Mouse (Mus musculus) activated CD4-positive, CD25-positive, alpha-beta regulatory T cell, adult 9 weeks (primary cell): ENCODE data around the gene Gm10638. TPM values are rescaled to one million over a fixed set of nuclear protein-coding genes. Genes with fewer than 3 reads are reported as not detected.

ENCODE experiments used
- polyA plus RNA-seq: library from polyadenylated mRNA; unstranded; fragments of 100-300 nt; shearing (Covaris generic); gene quantifications from one replicate; pipeline ENCODE4 v1.2.1, GENCODE M21; 2017

The Gm10638 gene
- polyA plus RNA-seq = not detected

GRCm38 (mm10) chr8:86745221-86745934 is at the start of gene Gm10638, which contains the start of gene Siah1a:
Gm10638 (plus strand) TSS chr8:86745699.
Siah1a (minus strand) TSS chr8:86745934.

Other genes starting within 250 kb of the Gm10638 start
- not detected for gene Abcc12, start 165.0 kb upstream of the Gm10638 start, polyA plus RNA-seq
- 120 TPM for gene Lonp2, start 121.7 kb upstream of the Gm10638 start, polyA plus RNA-seq
- 3.2 TPM for gene Siah1a, start 235 bp downstream of the Gm10638 start, polyA plus RNA-seq
- 5.6 TPM for gene N4bp1, start 139.6 kb downstream of the Gm10638 start, polyA plus RNA-seq